Mouse (Mus musculus) forebrain, postnatal 0 days (tissue): ENCODE data around the gene Trpv2. TPM values are rescaled to one million over a fixed set of nuclear protein-coding genes. Genes with fewer than 3 reads are reported as not detected.

ENCODE experiments used
- ATAC-seq: fragments of 200-750 bp; cut with Nextera tagmentation; 2 replicates; pipeline ENCODE4 v1.8.0; 2017; ENCODE audit warnings: mild to moderate bottlenecking, moderate library complexity
- DNase-seq: peaks from one replicate; pipeline ENCODE4 v3.0.0-alpha.2; 2015
- H3K27ac ChIP-seq: fragments of 300-500 bp; sonication (generic); 2 replicates; pipeline ENCODE4 v1.5.1; 2014; ENCODE audit warnings: low read depth, mild to moderate bottlenecking, antibody characterized with exemption, low read length, moderate library complexity, mixed read lengths
- H3K27me3 ChIP-seq: fragments of 300-500 bp; sonication (generic); 2 replicates; pipeline ENCODE4 v1.6.1; 2014; ENCODE audit warnings: mild to moderate bottlenecking, low read length, mixed read lengths; ENCODE audit not compliant: insufficient read depth
- H3K36me3 ChIP-seq: fragments of 300-500 bp; sonication (generic); 2 replicates; pipeline ENCODE4 v1.6.1; 2014; ENCODE audit warnings: mild to moderate bottlenecking, moderate library complexity; ENCODE audit not compliant: insufficient read depth
- H3K4me1 ChIP-seq: fragments of 300-500 bp; sonication (generic); 2 replicates; pipeline ENCODE4 v1.6.1; 2014; ENCODE audit warnings: antibody characterized with exemption; ENCODE audit not compliant: insufficient read depth
- H3K4me2 ChIP-seq: fragments of 300-500 bp; sonication (generic); 2 replicates; pipeline ENCODE4 v1.6.1; 2014; ENCODE audit warnings: low read depth, mild to moderate bottlenecking, moderate library complexity
- H3K4me3 ChIP-seq: fragments of 300-500 bp; sonication (generic); 2 replicates; pipeline ENCODE4 v1.5.1; 2014; ENCODE audit warnings: low read depth, low read length, mixed read lengths
- H3K9ac ChIP-seq: fragments of 300-500 bp; sonication (generic); 2 replicates; pipeline ENCODE4 v1.6.1; 2014; ENCODE audit warnings: mild to moderate bottlenecking
- H3K9me3 ChIP-seq: fragments of 300-500 bp; sonication (generic); 2 replicates; pipeline ENCODE4 v1.6.1; 2016; ENCODE audit warnings: low read length
- CTCF ChIP-seq: sonication (generic); IDR thresholded peaks from 2 replicates; pipeline ENCODE4 v1.5.1; 2016; ENCODE audit warnings: antibody characterized with exemption, control low read depth, low read depth
- WGBS: fragments of 180-500 bp; shearing (Covaris S2); extraction: QIAGEN DNeasy Blood & Tissue Kit; methylation state at CpG from one replicate; pipeline ENCODE4 v1.1.7; 2014; 5-methylcytosine and 5-hydroxymethylcytosine counted together
- polyA plus RNA-seq: library from polyadenylated mRNA; unstranded; fragments of >200 nt; fragmentation: Nextera tagmentation; extraction: Ambion mirVana; gene quantifications from 2 replicates; pipeline ENCODE4 v1.2.1, GENCODE M21; 2015
- total RNA-seq: library from RNA; depleted of rRNA; stranded (reverse); fragments of >200 nt; gene quantifications from 2 replicates; pipeline ENCODE4 v1.2.3, GENCODE M21; 2014

Gene Trpv2
- total and polyA plus RNA-seq, 2 experiments from 2014 or later = 26.2 to 46.6 TPM

DNA sequence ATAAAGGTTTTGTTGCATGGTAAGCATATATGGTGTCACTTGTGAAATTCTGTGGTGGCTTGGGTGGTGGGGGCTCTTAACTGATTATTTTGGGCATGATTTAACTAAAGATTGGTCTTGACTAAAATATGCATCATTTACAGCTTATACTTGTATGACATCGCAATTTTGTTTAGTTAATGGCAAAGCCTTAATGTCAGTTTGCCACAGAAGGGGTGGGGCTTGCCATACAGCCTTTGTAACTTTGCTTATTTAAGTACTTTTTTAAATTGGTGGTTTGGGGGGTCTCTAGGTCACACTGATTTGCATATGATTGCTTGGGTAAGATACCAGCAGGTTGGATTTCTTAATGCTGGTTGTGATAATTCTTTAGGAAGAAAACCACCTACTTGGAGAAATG lies 21.1 kb upstream of the Trpv2 start:
- Histone ChIP-seq H3K27ac (no peak overlapping the region), H3K9ac (peak overlapping the region; percentile 1; the same call in 1 of the 2 replicates), H3K4me2 (peak overlapping the region; percentile 60), H3K27me3 (no peaks in the 10 kb centered on the region), H3K36me3 (peaks cover 17% of the 10 kb centered on the region; the same call in 1 of the 2 replicates), H3K4me3 (peak overlapping the region; percentile 32), H3K4me1 (peaks cover 30% of the 10 kb centered on the region), H3K9me3 (no peaks in the 10 kb centered on the region)
- WGBS = 20% methylated on average over 1 of the region's 1 CpGs
- no peak for ATAC-seq
- no peak for TF ChIP-seq CTCF
- DNase-seq = no peak

DNA sequence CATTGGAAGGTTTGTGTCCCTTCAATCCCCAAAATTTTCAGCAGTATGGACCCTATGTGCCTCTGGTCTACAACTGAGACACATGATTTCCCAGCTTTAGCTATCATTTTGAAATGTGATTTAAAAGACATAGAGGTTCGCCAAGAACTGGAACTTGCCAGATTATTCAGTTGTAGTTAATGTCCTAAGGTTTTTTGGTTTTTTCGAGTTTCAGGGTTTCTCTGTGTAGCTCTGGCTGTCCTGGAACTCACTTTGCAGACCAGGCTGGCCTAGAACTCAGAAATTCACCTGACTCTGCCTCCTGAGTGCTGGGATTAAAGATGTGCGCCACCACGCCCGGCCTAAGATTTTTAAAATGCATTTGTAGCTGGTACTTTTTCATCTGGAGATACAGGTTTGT lies 20.7 kb upstream of the Trpv2 start:
- WGBS = 75% methylated on average over 5 of the region's 5 CpGs
- no peak for TF ChIP-seq CTCF
- DNase-seq = no peak

DNA sequence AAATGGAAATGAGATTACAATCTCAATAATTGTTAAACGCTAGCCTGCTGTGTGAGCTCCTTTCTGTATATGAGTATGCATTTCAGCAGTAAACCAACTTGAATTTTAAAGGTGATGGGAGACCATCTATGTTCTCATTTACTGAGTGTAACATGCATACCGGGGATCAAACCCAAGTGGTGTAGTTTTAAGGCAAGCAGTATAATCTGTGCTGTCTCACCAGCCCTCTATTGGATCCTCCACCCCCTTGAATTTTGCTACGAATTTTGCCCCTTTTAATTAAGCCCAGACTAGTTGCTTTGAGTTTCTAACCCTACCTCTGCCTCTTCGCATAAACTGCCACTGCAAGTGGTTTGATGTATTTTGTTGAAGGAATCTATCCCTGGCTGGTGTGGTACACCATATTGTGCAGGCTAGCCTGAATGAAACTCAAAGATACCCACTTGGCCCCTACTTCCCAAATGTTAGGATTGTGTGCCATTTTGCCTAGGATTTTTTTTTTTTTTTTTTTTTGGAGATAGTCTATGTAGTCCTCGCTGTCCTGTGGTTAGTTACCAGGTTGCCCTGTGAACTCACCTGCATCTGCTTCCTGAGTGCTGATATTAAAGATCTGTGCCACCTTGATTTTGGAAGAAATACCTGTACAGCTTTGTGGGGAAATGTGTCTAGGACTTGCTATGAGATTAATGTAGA lies 20.0 kb upstream of the Trpv2 start:
- peaks cover 17% of the 10 kb centered on the region; the same call in 1 of the 2 replicates for H3K36me3 ChIP-seq
- ATAC-seq = no peak
- peak overlapping the region; percentile 60 for H3K4me2 ChIP-seq
- WGBS = 60% methylated on average over 5 of the region's 5 CpGs
- H3K9ac ChIP-seq = no peak overlapping the region
- peak overlapping the region; percentile 32 for H3K4me3 ChIP-seq
- no peak for DNase-seq
- no peak for TF ChIP-seq CTCF
- no peaks in the 10 kb centered on the region for H3K9me3 ChIP-seq
- peaks cover 26% of the 10 kb centered on the region for H3K4me1 ChIP-seq
- H3K27me3 ChIP-seq = no peaks in the 10 kb centered on the region
- no peak overlapping the region for H3K27ac ChIP-seq

More for the DNA sequence above, 20.7 kb upstream of the Trpv2 start:
- Histone ChIP-seq H3K9me3 (no peaks in the 10 kb centered on the region), H3K36me3 (peaks cover 17% of the 10 kb centered on the region; the same call in 1 of the 2 replicates), H3K9ac (0 out of 2 replicates have a peak overlapping the region, but pooled peaks have one; percentile 1), H3K4me2 (peak overlapping the region; percentile 60), H3K27me3 (no peaks in the 10 kb centered on the region), H3K27ac (no peak overlapping the region), H3K4me3 (peak overlapping the region; percentile 32), H3K4me1 (peaks cover 30% of the 10 kb centered on the region)
- ATAC-seq = no peak

DNA sequence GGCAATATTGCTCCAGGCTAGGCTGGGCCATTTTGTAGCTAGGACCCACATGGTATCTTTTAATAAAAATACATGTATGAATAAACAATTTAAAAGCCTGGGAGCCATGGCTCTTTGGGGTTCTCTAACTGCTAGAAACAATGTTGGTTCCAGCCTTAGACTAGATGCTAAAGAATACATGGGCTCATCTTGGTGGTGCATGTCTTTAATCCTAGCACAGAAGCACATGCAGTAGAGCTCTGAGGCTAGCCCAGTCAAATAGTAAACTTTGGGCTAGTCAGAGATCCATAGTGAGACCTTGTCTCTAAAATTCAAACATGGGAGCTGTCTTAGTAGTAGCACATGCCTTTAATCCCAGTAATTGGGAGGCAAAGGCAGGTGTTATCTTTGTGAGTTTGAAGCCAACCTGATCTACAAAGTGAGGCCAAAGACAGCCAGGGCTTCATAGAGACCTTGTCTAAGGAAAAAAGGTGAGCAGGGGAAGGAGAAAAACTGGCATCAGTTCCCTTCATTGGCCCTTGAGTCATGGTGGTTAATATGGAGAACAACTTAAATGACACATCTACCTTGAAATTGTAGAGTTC lies 19.3 kb upstream of the Trpv2 start:
- Histone ChIP-seq H3K4me2 (peak overlapping the region; percentile 60), H3K4me3 (peak overlapping the region; percentile 32), H3K9ac (no peak overlapping the region), H3K27ac (no peak overlapping the region), H3K9me3 (no peaks in the 10 kb centered on the region), H3K27me3 (no peaks in the 10 kb centered on the region), H3K36me3 (peaks cover 17% of the 10 kb centered on the region; the same call in 1 of the 2 replicates), H3K4me1 (peaks cover 22% of the 10 kb centered on the region)
- DNase-seq (no peak), ATAC-seq (no peak)
- TF ChIP-seq CTCF = no peak

GRCm38 (mm10) chr11:62555896-62556412 lies 18.3 kb upstream of the Trpv2 start:
- ATAC-seq (no peak), DNase-seq (no peak)
- no peak overlapping the region for H3K4me2 ChIP-seq
- peaks cover 17% of the 10 kb centered on the region; the same call in 1 of the 2 replicates for H3K36me3 ChIP-seq
- H3K9me3 ChIP-seq = no peaks in the 10 kb centered on the region
- H3K4me3 ChIP-seq = no peak overlapping the region
- H3K27me3 ChIP-seq = no peaks in the 10 kb centered on the region
- no peak overlapping the region for H3K9ac ChIP-seq
- TF ChIP-seq CTCF = no peak
- H3K4me1 ChIP-seq = peaks cover 22% of the 10 kb centered on the region
- H3K27ac ChIP-seq = no peak overlapping the region

DNA sequence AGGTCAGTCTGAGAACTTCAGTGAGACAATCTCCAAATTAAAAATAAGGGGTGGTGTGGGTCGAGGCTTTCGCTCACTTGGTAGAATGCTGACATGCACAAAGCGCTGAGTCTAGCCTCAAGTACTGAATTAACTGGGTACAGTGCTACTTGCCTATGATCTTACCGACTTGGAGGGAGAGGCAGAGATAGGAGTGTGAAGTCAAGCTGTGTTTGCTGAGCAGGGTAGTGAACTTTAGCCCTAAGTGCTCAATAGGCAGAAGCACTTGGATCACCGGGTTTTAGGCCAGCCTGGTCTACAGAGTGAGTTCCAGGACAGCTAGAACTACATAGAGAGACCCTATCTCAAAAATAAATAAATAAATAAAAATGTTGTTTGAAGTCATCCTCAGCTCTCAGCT lies 17.1 kb upstream of the Trpv2 start:
- no peaks in the 10 kb centered on the region for H3K27me3 ChIP-seq
- H3K27ac ChIP-seq = no peak overlapping the region
- no peak overlapping the region for H3K4me2 ChIP-seq
- whole genome bisulfite sequencing = 70% methylated on average over 5 of the region's 5 CpGs
- H3K36me3 ChIP-seq = peaks cover 17% of the 10 kb centered on the region; the same call in 1 of the 2 replicates
- H3K9ac ChIP-seq = no peak overlapping the region
- peaks cover 22% of the 10 kb centered on the region for H3K4me1 ChIP-seq
- no peak for TF ChIP-seq CTCF
- H3K9me3 ChIP-seq = no peaks in the 10 kb centered on the region
- DNase-seq = no peak
- no peak overlapping the region for H3K4me3 ChIP-seq
- no peak for ATAC-seq

DNA sequence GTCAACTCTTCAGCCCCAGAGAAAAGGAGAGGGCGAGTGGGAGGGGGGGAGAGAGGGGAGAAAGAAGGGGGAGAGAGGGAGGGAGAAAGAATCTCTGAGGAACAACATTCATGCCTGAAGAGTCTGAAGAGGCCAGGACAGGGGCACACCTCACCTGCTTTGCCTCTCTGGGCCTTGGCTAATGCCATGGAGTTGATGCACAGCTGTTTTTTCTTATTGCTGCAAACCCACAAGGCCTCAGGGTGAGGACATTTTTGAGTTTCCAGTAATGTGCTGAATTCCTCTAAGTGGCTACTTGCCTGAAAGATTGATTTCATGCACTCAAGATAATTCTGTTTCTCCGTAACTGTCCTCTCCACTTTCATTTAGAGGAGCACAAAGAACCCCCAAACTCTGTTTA lies 16.1 kb upstream of the Trpv2 start:
- DNase-seq (no peak), ATAC-seq (no peak)
- no peaks in the 10 kb centered on the region for H3K9me3 ChIP-seq
- H3K9ac ChIP-seq = no peak overlapping the region
- no peak overlapping the region for H3K4me3 ChIP-seq
- no peak overlapping the region for H3K27ac ChIP-seq
- peaks cover 22% of the 10 kb centered on the region for H3K4me1 ChIP-seq
- no peaks in the 10 kb centered on the region for H3K27me3 ChIP-seq
- 68% methylated on average over 2 of the region's 2 CpGs for WGBS
- no peak for TF ChIP-seq CTCF
- H3K36me3 ChIP-seq = peaks cover 17% of the 10 kb centered on the region; the same call in 1 of the 2 replicates
- H3K4me2 ChIP-seq = no peak overlapping the region
